Mouse (Mus musculus) forebrain, embryonic 12.5 days (tissue): ENCODE results near the gene Cd80. TPM values are rescaled to one million over a fixed set of nuclear protein-coding genes. Genes with fewer than 3 reads are reported as not detected.
A peak's percentile ranks its signal among the peaks of the same experiment; 100 is the strongest.

ENCODE experiments used
- ATAC-seq: fragments of 200-750 bp; cut with Nextera tagmentation; 2 replicates; pipeline ENCODE4 v1.8.0; 2017; ENCODE audit warnings: moderate TSS enrichment; ENCODE audit not compliant: low FRiP score
- H3K27ac ChIP-seq: fragments of 300-500 bp; sonication (generic); 2 replicates; pipeline ENCODE4 v1.5.1; 2016; ENCODE audit warnings: mild to moderate bottlenecking
- H3K27me3 ChIP-seq: fragments of 300-500 bp; sonication (generic); 2 replicates; pipeline ENCODE4 v1.6.1; 2016; ENCODE audit warnings: mild to moderate bottlenecking
- H3K36me3 ChIP-seq: fragments of 300-500 bp; sonication (generic); replicated peaks from 2 replicates; pipeline ENCODE4 v1.6.1; 2016; ENCODE audit warnings: mild to moderate bottlenecking
- H3K4me1 ChIP-seq: fragments of 300-500 bp; sonication (generic); 2 replicates; pipeline ENCODE4 v1.6.1; 2016
- H3K4me2 ChIP-seq: fragments of 300-500 bp; sonication (generic); 2 replicates; pipeline ENCODE4 v1.6.1; 2016; ENCODE audit warnings: mild to moderate bottlenecking, moderate library complexity
- H3K4me3 ChIP-seq: fragments of 300-500 bp; sonication (generic); replicated peaks from 2 replicates; pipeline ENCODE4 v1.5.1; 2016; ENCODE audit warnings: mild to moderate bottlenecking
- H3K9ac ChIP-seq: fragments of 300-500 bp; sonication (generic); 2 replicates; pipeline ENCODE4 v1.6.1; 2016; ENCODE audit warnings: mild to moderate bottlenecking
- H3K9me3 ChIP-seq: fragments of 300-500 bp; sonication (generic); 2 replicates; pipeline ENCODE4 v1.6.1; 2016
- WGBS: fragments of 180-500 bp; shearing (Covaris S2); methylation state at CpG from one replicate; pipeline ENCODE4 v1.1.7; 2016; 5-methylcytosine and 5-hydroxymethylcytosine counted together
- polyA plus RNA-seq: library from polyadenylated mRNA; unstranded; fragments of >200 nt; fragmentation: Nextera tagmentation; extraction: Ambion mirVana; gene quantifications from 2 replicates; pipeline ENCODE4 v1.2.1, GENCODE M21; 2016

Cd80 gene
- polyA plus RNA-seq, 1 experiment from 2014 or later = 0.59 TPM

GRCm38 (mm10) chr16:38478296-38478695, 22.9 kb downstream of the Cd80 start:
- Histone ChIP-seq H3K4me1 (peaks cover 13% of the 10 kb centered on the region), H3K4me3 (no peak overlapping the region), H3K27me3 (peaks cover 22% of the 10 kb centered on the region), H3K4me2 (no peak overlapping the region), H3K27ac (no peak overlapping the region), H3K9me3 (no peaks in the 10 kb centered on the region), H3K9ac (no peak overlapping the region), H3K36me3 (no peaks in the 10 kb centered on the region)
- WGBS = 89% methylated on average over 3 of the region's 3 CpGs
- no peak for ATAC-seq

GRCm38 (mm10) chr16:38481327-38481726, 26.0 kb downstream of the Cd80 start:
- H3K9ac ChIP-seq = no peak overlapping the region
- H3K36me3 ChIP-seq = no peaks in the 10 kb centered on the region
- H3K27me3 ChIP-seq = peaks cover 29% of the 10 kb centered on the region
- 79% methylated on average over 4 of the region's 4 CpGs for WGBS
- H3K9me3 ChIP-seq = no peaks in the 10 kb centered on the region
- no peak overlapping the region for H3K27ac ChIP-seq
- no peak for ATAC-seq
- H3K4me1 ChIP-seq = peaks cover 15% of the 10 kb centered on the region
- H3K4me2 ChIP-seq = no peak overlapping the region
- H3K4me3 ChIP-seq = no peak overlapping the region

DNA sequence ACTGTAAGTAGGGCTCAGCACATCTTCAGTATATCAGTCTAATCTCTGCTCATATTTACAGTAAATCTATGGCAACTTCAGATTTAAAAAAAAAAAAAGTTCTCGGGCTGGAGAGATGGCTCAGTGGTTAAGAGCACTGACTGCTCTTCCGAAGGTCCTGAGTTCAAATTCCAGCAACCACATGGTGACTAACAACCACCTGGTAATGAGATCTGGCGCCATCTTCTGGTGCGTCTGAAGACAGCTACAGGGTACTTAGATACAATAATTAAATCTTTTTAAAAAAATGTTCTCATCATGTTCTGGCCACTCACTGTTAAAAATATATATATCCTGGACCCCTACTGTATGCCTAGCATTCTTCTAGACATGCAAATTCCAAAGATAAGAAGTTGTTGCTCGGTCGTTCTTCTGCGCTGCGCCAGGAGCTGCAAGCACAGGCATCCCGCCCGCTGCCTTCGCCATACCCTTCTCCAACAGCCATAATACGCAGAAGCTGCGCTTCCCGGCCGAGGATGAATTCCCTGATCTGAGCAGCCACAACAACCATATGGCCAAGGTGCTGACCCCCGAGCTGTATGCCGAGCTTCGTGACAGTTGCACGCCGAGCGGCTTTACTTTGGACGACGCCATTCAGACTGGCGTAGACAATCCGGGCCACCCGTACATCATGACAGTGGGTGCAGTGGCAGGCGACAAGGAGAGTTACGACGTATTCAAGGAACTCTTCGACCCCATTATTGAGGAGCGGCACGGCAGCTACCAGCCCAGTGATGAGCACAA, 27.6 kb downstream of the Cd80 start:
- H3K27ac ChIP-seq = no peak overlapping the region
- WGBS = 18% methylated on average over 32 of the region's 32 CpGs
- no peak overlapping the region for H3K9ac ChIP-seq
- peak overlapping the region; percentile 54 for H3K4me2 ChIP-seq
- peak; percentile 41 for ATAC-seq
- peak overlapping the region; percentile 36 for H3K4me3 ChIP-seq
- H3K9me3 ChIP-seq = no peaks in the 10 kb centered on the region
- peaks cover 26% of the 10 kb centered on the region for H3K27me3 ChIP-seq
- no peaks in the 10 kb centered on the region for H3K36me3 ChIP-seq
- H3K4me1 ChIP-seq = peaks cover 9% of the 10 kb centered on the region

DNA sequence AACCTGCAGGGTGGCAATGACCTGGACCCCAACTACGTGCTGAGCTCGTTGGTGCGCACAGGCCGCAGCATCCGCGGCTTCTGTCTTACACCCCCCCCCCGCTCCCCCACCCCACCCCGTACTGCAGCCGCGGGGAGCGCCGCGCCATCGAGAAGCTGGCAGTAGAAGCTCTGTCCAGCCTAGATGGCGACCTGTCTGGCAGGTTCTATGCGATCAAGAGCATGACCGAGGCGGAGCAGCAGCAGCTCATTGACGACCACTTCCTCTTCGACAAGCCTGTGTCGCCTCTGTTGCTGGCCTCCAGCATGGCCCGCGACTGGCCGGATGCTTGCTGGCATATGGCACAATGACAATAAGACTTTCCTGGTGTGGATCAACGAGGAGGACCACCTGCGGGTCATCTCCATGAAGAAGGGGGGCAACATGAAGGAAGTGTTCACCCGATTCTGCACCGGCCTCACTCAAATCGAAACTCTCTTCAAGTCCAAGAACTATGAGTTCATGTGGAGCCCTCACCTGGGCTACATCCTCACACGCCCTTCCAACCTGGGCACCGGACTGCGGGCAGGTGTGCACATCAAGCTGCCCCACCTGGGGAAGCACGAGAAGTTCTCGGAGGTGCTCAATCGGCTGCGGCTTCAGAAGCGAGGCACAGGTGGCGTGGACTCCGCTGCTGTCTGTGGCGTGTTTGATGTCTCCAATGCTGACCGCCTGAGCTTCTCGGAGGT, 28.4 kb downstream of the Cd80 start:
- 39% methylated on average over 42 of the region's 42 CpGs for WGBS
- H3K4me1 ChIP-seq = peaks cover 9% of the 10 kb centered on the region
- H3K27me3 ChIP-seq = peaks cover 26% of the 10 kb centered on the region
- H3K27ac ChIP-seq = no peak overlapping the region
- ATAC-seq = no peak; the same call in 1 of the 2 replicates
- H3K4me2 ChIP-seq = peak overlapping the region; percentile 54
- H3K4me3 ChIP-seq = peak overlapping the region; percentile 36
- no peaks in the 10 kb centered on the region for H3K9me3 ChIP-seq
- no peak overlapping the region for H3K9ac ChIP-seq
- no peaks in the 10 kb centered on the region for H3K36me3 ChIP-seq

DNA sequence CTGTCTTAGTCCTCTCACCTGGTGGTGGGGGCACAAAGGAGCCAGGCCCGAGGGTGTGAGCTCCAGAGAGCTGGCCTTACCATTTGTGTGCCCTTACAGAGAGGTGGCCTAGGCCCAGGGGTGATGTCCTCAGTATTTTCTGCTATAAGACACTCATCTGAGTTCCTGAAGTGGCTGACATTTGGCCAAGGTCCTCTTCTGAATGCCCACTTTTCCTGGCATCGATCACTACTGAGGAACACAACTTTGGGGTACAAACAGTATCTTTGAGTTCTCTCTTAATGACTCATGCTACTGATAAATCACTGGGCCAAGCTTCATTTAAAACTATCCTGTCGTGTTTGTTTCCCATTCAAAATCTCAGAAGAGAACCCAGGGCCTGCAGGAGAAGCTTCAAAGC, 37.2 kb downstream of the Cd80 start:
- Histone ChIP-seq H3K4me3 (no peak overlapping the region), H3K4me1 (no peaks in the 10 kb centered on the region), H3K36me3 (peaks cover 6% of the 10 kb centered on the region), H3K27me3 (no peaks in the 10 kb centered on the region), H3K9ac (no peak overlapping the region), H3K4me2 (no peak overlapping the region), H3K27ac (no peak overlapping the region), H3K9me3 (no peaks in the 10 kb centered on the region)
- no peak for ATAC-seq
- WGBS = 82% methylated on average over 3 of the region's 3 CpGs

GRCm38 (mm10) chr16:38493890-38494289, 38.5 kb downstream of the Cd80 start:
- Histone ChIP-seq H3K27me3 (no peaks in the 10 kb centered on the region), H3K27ac (no peak overlapping the region), H3K36me3 (peaks cover 17% of the 10 kb centered on the region), H3K4me3 (no peak overlapping the region), H3K9ac (no peak overlapping the region), H3K4me1 (no peaks in the 10 kb centered on the region), H3K9me3 (no peaks in the 10 kb centered on the region), H3K4me2 (no peak overlapping the region)
- WGBS = 90% methylated on average over 10 of the region's 10 CpGs
- no peak for ATAC-seq

- WGBS = 87% methylated on average over 7 of the region's 7 CpGs
- Histone ChIP-seq H3K9ac (no peak overlapping the region), H3K4me1 (no peaks in the 10 kb centered on the region), H3K36me3 (peaks cover 27% of the 10 kb centered on the region), H3K27ac (no peak overlapping the region), H3K4me2 (no peak overlapping the region), H3K9me3 (no peaks in the 10 kb centered on the region), H3K27me3 (no peaks in the 10 kb centered on the region), H3K4me3 (no peak overlapping the region)
- ATAC-seq = no peak
Observed at GRCm38 (mm10) chr16:38496604-38497140, 41.3 kb downstream of the Cd80 start.

- Histone ChIP-seq H3K4me2 (no peak overlapping the region), H3K4me1 (no peaks in the 10 kb centered on the region), H3K27me3 (no peaks in the 10 kb centered on the region), H3K9me3 (no peaks in the 10 kb centered on the region), H3K27ac (no peak overlapping the region), H3K4me3 (no peak overlapping the region), H3K9ac (no peak overlapping the region), H3K36me3 (peaks cover 61% of the 10 kb centered on the region)
- ATAC-seq = no peak
- 94% methylated on average over 10 of the region's 10 CpGs for whole genome bisulfite sequencing
Observed at GRCm38 (mm10) chr16:38502469-38502868, 47.1 kb downstream of the Cd80 start.

GRCm38 (mm10) chr16:38503528-38503927, 48.2 kb downstream of the Cd80 start:
- WGBS = 93% methylated on average over 4 of the region's 4 CpGs
- H3K4me1 ChIP-seq = no peaks in the 10 kb centered on the region
- no peak overlapping the region for H3K4me3 ChIP-seq
- no peak overlapping the region for H3K27ac ChIP-seq
- no peaks in the 10 kb centered on the region for H3K27me3 ChIP-seq
- no peak overlapping the region for H3K4me2 ChIP-seq
- peaks cover 63% of the 10 kb centered on the region for H3K36me3 ChIP-seq
- no peaks in the 10 kb centered on the region for H3K9me3 ChIP-seq
- no peak for ATAC-seq
- no peak overlapping the region for H3K9ac ChIP-seq

GRCm38 (mm10) chr16:38506041-38506634, 50.8 kb downstream of the Cd80 start:
- no peaks in the 10 kb centered on the region for H3K27me3 ChIP-seq
- no peaks in the 10 kb centered on the region for H3K9me3 ChIP-seq
- H3K9ac ChIP-seq = no peak overlapping the region
- H3K4me2 ChIP-seq = no peak overlapping the region
- ATAC-seq = peak; percentile 78; the same call in 1 of the 2 replicates
- no peak overlapping the region for H3K4me3 ChIP-seq
- WGBS = 81% methylated on average over 4 of the region's 4 CpGs
- H3K27ac ChIP-seq = no peak overlapping the region
- peaks cover 67% of the 10 kb centered on the region for H3K36me3 ChIP-seq
- H3K4me1 ChIP-seq = no peaks in the 10 kb centered on the region

GRCm38 (mm10) chr16:38510846-38511245, 55.5 kb downstream of the Cd80 start:
- no peak overlapping the region for H3K9ac ChIP-seq
- no peaks in the 10 kb centered on the region for H3K27me3 ChIP-seq
- 96% methylated on average over 2 of the region's 2 CpGs for WGBS
- no peaks in the 10 kb centered on the region for H3K9me3 ChIP-seq
- H3K4me1 ChIP-seq = no peaks in the 10 kb centered on the region
- no peak overlapping the region for H3K27ac ChIP-seq
- ATAC-seq = no peak
- H3K36me3 ChIP-seq = peaks cover 61% of the 10 kb centered on the region
- no peak overlapping the region for H3K4me3 ChIP-seq
- H3K4me2 ChIP-seq = no peak overlapping the region

- peaks cover 36% of the 10 kb centered on the region for H3K36me3 ChIP-seq
- no peak overlapping the region for H3K4me2 ChIP-seq
- H3K4me3 ChIP-seq = no peak overlapping the region
- no peaks in the 10 kb centered on the region for H3K27me3 ChIP-seq
- peaks cover 18% of the 10 kb centered on the region for H3K4me1 ChIP-seq
- ATAC-seq = no peak
- no peak overlapping the region for H3K9ac ChIP-seq
- H3K27ac ChIP-seq = no peak overlapping the region
- no peaks in the 10 kb centered on the region for H3K9me3 ChIP-seq
- WGBS = 93% methylated on average over 2 of the region's 2 CpGs
Observed at GRCm38 (mm10) chr16:38519140-38519539, 63.8 kb downstream of the Cd80 start.
